Comparison of ENCODE assay signal across 10 mouse cellular contexts in the genomic region with DNA sequence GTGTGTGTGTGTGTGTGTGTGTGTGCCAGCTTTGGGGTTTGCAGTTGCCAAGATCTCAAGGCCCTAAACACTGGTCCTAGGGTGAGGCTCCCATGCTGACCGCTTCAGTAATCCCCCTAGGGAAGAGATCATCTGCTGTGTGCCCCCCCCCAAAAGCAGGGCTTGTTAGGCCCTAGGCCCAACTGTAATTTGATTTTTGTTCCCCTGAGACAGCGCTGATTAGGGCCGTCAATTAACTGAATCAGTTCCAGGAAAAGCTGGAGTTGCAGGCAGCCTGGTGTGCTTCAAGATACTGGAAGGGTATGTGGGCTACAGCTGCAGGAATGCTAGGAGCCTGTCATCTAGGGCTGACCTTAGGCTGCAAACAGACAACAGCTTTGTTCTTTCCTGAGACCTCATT.
DNase-seq lines count a peak whose midpoint lies in the region; ATAC-seq and TF ChIP-seq lines count a peak whose summit lies in the region.
"Had no signal": no experiment of that assay in that cellular context is flagged by ENCODE, and none has a peak within 500 bp of the region (broad histone marks: within the 10 kb centered on the region; RNA-seq: fewer than 3 reads in every experiment).

No protein-coding gene starts in this region.

- no peaks in the 10 kb centered on the region for H3K27me3 ChIP-seq in kidney, postnatal 0 days (ENCODE audit: insufficient read depth, low read length)
- H3K27me3 ChIP-seq in kidney, embryonic 16.5 days (ENCODE audit: insufficient read depth, low read length), result no peaks in the 10 kb centered on the region
- no peaks in the 10 kb centered on the region for H3K27me3 ChIP-seq in embryonic facial prominence, embryonic 10.5 days (replicated peaks; ENCODE audit: low read depth, poor library complexity, severe bottlenecking)
- H3K27me3 ChIP-seq in forebrain, embryonic 14.5 days (replicated peaks; ENCODE audit: control insufficient read depth, insufficient read depth, low read length), result no peaks in the 10 kb centered on the region
- H3K27me3 ChIP-seq in limb, embryonic 13.5 days, result no peaks in the 10 kb centered on the region

- no peak for TF ChIP-seq CTCF in kidney, postnatal 0 days (IDR thresholded peaks at IDR 0.05; ENCODE audit: low read depth)

- H3K9ac ChIP-seq in kidney, postnatal 0 days (ENCODE audit: low read depth, low read length), result no peak overlapping the region
- no peak overlapping the region for H3K9ac ChIP-seq in kidney, embryonic 16.5 days (replicated peaks; ENCODE audit: low read length)
- H3K9ac ChIP-seq in forebrain, embryonic 14.5 days (ENCODE audit: low read length), result no peak overlapping the region
- H3K9ac ChIP-seq in limb, embryonic 13.5 days, result no peak overlapping the region

- 67% methylated on average over 3 of the region's 3 CpGs for WGBS in kidney, postnatal 0 days
- whole genome bisulfite sequencing in kidney, embryonic 16.5 days, result 67% methylated on average over 3 of the region's 3 CpGs
- WGBS in embryonic facial prominence, embryonic 10.5 days, result 25% methylated on average over 3 of the region's 3 CpGs
- WGBS in forebrain, embryonic 14.5 days, result 56% methylated on average over 3 of the region's 3 CpGs
- 26% methylated on average over 3 of the region's 3 CpGs for WGBS in limb, embryonic 13.5 days

- DNase-seq in kidney, postnatal 0 days (ENCODE audit: low spot score), result peak; percentile 50
- peak; percentile 66 for DNase-seq in embryonic facial prominence, embryonic 10.5 days (ENCODE audit: low spot score)
- peak; percentile 29 for DNase-seq in forebrain, embryonic 14.5 days (ENCODE audit: low spot score)
- DNase-seq in adrenal gland, adult 2 months, result no peak
- DNase-seq in layer of hippocampus, postnatal 10 days (ENCODE audit: low spot score in 2 of 2), result no peak
- DNase-seq: kidney, adult 2 months; right cerebral cortex, postnatal 4 days; thymus, adult 2 months had no signal

- no peak overlapping the region for H3K4me2 ChIP-seq in kidney, postnatal 0 days (ENCODE audit: low read length)
- no peak overlapping the region for H3K4me2 ChIP-seq in kidney, embryonic 16.5 days (replicated peaks; ENCODE audit: low read depth, low read length)
- no peak overlapping the region for H3K4me2 ChIP-seq in forebrain, embryonic 14.5 days (ENCODE audit: low read length)
- H3K4me2 ChIP-seq in limb, embryonic 13.5 days (replicated peaks), result no peak overlapping the region

- H3K9me3 ChIP-seq in kidney, postnatal 0 days (replicated peaks; ENCODE audit: low read length), result no peaks in the 10 kb centered on the region
- H3K9me3 ChIP-seq in kidney, embryonic 16.5 days (ENCODE audit: low read length), result no peaks in the 10 kb centered on the region
- no peaks in the 10 kb centered on the region for H3K9me3 ChIP-seq in embryonic facial prominence, embryonic 10.5 days
- no peaks in the 10 kb centered on the region for H3K9me3 ChIP-seq in forebrain, embryonic 14.5 days (replicated peaks; ENCODE audit: control insufficient read depth, low read length)
- no peaks in the 10 kb centered on the region for H3K9me3 ChIP-seq in limb, embryonic 13.5 days

- no peaks in the 10 kb centered on the region for H3K36me3 ChIP-seq in kidney, postnatal 0 days (ENCODE audit: insufficient read depth, low read length)
- no peaks in the 10 kb centered on the region for H3K36me3 ChIP-seq in kidney, embryonic 16.5 days (ENCODE audit: insufficient read depth, low read length)
- H3K36me3 ChIP-seq in embryonic facial prominence, embryonic 10.5 days (replicated peaks), result no peaks in the 10 kb centered on the region
- H3K36me3 ChIP-seq in forebrain, embryonic 14.5 days (ENCODE audit: control insufficient read depth, insufficient read depth, low read length), result no peaks in the 10 kb centered on the region
- no peaks in the 10 kb centered on the region for H3K36me3 ChIP-seq in limb, embryonic 13.5 days

- H3K27ac ChIP-seq in kidney, postnatal 0 days, result no peak overlapping the region
- no peak overlapping the region for H3K27ac ChIP-seq in kidney, embryonic 16.5 days (ENCODE audit: low read length)
- peak overlapping the region; percentile 74 for H3K27ac ChIP-seq in embryonic facial prominence, embryonic 10.5 days (replicated peaks)
- no peak overlapping the region for H3K27ac ChIP-seq in forebrain, embryonic 14.5 days (ENCODE audit: low read depth, low read length)
- H3K27ac ChIP-seq in limb, embryonic 13.5 days, result peak overlapping the region; percentile 39; the same call in 1 of the 2 replicates

- no peak overlapping the region for H3K4me3 ChIP-seq in kidney, postnatal 0 days (replicated peaks; ENCODE audit: low read depth, low read length)
- H3K4me3 ChIP-seq in kidney, embryonic 16.5 days (ENCODE audit: low read length), result no peak overlapping the region
- H3K4me3 ChIP-seq in embryonic facial prominence, embryonic 10.5 days, result no peak overlapping the region
- no peak overlapping the region for H3K4me3 ChIP-seq in forebrain, embryonic 14.5 days (ENCODE audit: low read depth, low read length)
- H3K4me3 ChIP-seq in limb, embryonic 13.5 days, result no peak overlapping the region

- H3K4me1 ChIP-seq in kidney, postnatal 0 days (replicated peaks; ENCODE audit: insufficient read depth, low read length), result no peaks in the 10 kb centered on the region
- peaks cover 22% of the 10 kb centered on the region for H3K4me1 ChIP-seq in kidney, embryonic 16.5 days (ENCODE audit: insufficient read depth, low read length)
- peaks cover 80% of the 10 kb centered on the region for H3K4me1 ChIP-seq in embryonic facial prominence, embryonic 10.5 days
- 0 out of 2 replicates have a peak, but pooled peaks cover 2% of the 10 kb centered on the region for H3K4me1 ChIP-seq in forebrain, embryonic 14.5 days (ENCODE audit: control insufficient read depth, insufficient read depth, low read length)
- H3K4me1 ChIP-seq in limb, embryonic 13.5 days, result peaks cover 61% of the 10 kb centered on the region

- ATAC-seq in kidney, postnatal 0 days (replicated peaks; ENCODE audit: low FRiP score, low read depth), result 0 out of 2 replicates have a peak, but pooled peaks have one; percentile 35
- ATAC-seq in kidney, embryonic 16.5 days (ENCODE audit: low FRiP score, low TSS enrichment), result no peak
- ATAC-seq in forebrain, embryonic 14.5 days, result 0 out of 2 replicates have a peak, but pooled peaks have one; percentile 23
- ATAC-seq in limb, embryonic 13.5 days (ENCODE audit: low FRiP score, low read depth), result no peak

Comparison
In these comparisons a context has a peak if more than half of its experiments do, and no peak if none do; other contexts are left out.
1. ATAC-seq: peak in kidney, postnatal 0 days (single experiment) and forebrain, embryonic 14.5 days (single experiment); none in kidney, embryonic 16.5 days (single experiment) and limb, embryonic 13.5 days (single experiment).
2. DNase-seq: peak in kidney, postnatal 0 days (single experiment), embryonic facial prominence, embryonic 10.5 days (single experiment) and forebrain, embryonic 14.5 days (single experiment); none in adrenal gland, adult 2 months (single experiment) and layer of hippocampus, postnatal 10 days (0 of 2).
3. H3K27ac ChIP-seq: peak in embryonic facial prominence, embryonic 10.5 days (single experiment) and limb, embryonic 13.5 days (single experiment); none in kidney, postnatal 0 days (single experiment), kidney, embryonic 16.5 days (single experiment) and forebrain, embryonic 14.5 days (single experiment).